Mouse (Mus musculus) stomach, embryonic 15.5 days (tissue): ENCODE measurements at regions not wholly inside any gene's neighbourhood (a gene's known extent, or its start where the extent isn't known, plus 50 kb on each side); places are given as distances from the start of the nearest gene placed in this dataset.

Source experiments
- ATAC-seq: fragments of 200-750 bp; cut with Nextera tagmentation; 2 replicates; pipeline ENCODE4 v1.8.0; 2017; ENCODE audit warnings: low read depth, moderate number of reproducible peaks, moderate TSS enrichment; ENCODE audit not compliant: insufficient read depth, low FRiP score
- H3K27ac ChIP-seq: fragments of 300-500 bp; sonication (generic); 2 replicates; pipeline ENCODE4 v1.5.1; 2015; ENCODE audit warnings: mild to moderate bottlenecking, inconsistent platforms
- H3K27me3 ChIP-seq: fragments of 300-500 bp; sonication (generic); replicated peaks from 2 replicates; pipeline ENCODE4 v1.6.1; 2015; ENCODE audit warnings: inconsistent platforms
- H3K36me3 ChIP-seq: fragments of 300-500 bp; sonication (generic); 2 replicates; pipeline ENCODE4 v1.6.1; 2015; ENCODE audit warnings: inconsistent platforms
- H3K4me1 ChIP-seq: fragments of 300-500 bp; sonication (generic); 2 replicates; pipeline ENCODE4 v1.6.1; 2015; ENCODE audit warnings: inconsistent platforms
- H3K4me2 ChIP-seq: fragments of 300-500 bp; sonication (generic); 2 replicates; pipeline ENCODE4 v1.6.1; 2015; ENCODE audit warnings: mild to moderate bottlenecking, inconsistent platforms
- H3K4me3 ChIP-seq: fragments of 300-500 bp; sonication (generic); replicated peaks from 2 replicates; pipeline ENCODE4 v1.5.1; 2015; ENCODE audit warnings: inconsistent platforms
- H3K9ac ChIP-seq: fragments of 300-500 bp; sonication (generic); 2 replicates; pipeline ENCODE4 v1.6.1; 2015; ENCODE audit warnings: inconsistent platforms
- H3K9me3 ChIP-seq: fragments of 300-500 bp; sonication (generic); 2 replicates; pipeline ENCODE4 v1.6.1; 2016; ENCODE audit warnings: inconsistent platforms
- WGBS: fragments of 180-500 bp; shearing (Covaris S2); methylation state at CpG from one replicate; pipeline ENCODE4 v1.1.7; 2015; 5-methylcytosine and 5-hydroxymethylcytosine counted together

GRCm38 (mm10) chr17:45943244-45943643, 88.9 kb downstream of the Vegfa start:
- no peak for ATAC-seq
- H3K4me3 ChIP-seq = no peak overlapping the region
- H3K9ac ChIP-seq = no peak overlapping the region
- H3K27me3 ChIP-seq = no peaks in the 10 kb centered on the region
- H3K4me2 ChIP-seq = no peak overlapping the region
- no peaks in the 10 kb centered on the region for H3K4me1 ChIP-seq
- no peak overlapping the region for H3K27ac ChIP-seq
- no peaks in the 10 kb centered on the region for H3K36me3 ChIP-seq
- no peaks in the 10 kb centered on the region for H3K9me3 ChIP-seq
- 51% methylated on average over 6 of the region's 6 CpGs for WGBS

- no peaks in the 10 kb centered on the region for H3K4me1 ChIP-seq
- H3K4me3 ChIP-seq = no peak overlapping the region
- ATAC-seq = no peak
- no peak overlapping the region for H3K4me2 ChIP-seq
- H3K27me3 ChIP-seq = no peaks in the 10 kb centered on the region
- no peaks in the 10 kb centered on the region for H3K9me3 ChIP-seq
- 56% methylated on average over 4 of the region's 4 CpGs for WGBS
- H3K36me3 ChIP-seq = no peaks in the 10 kb centered on the region
- no peak overlapping the region for H3K9ac ChIP-seq
- no peak overlapping the region for H3K27ac ChIP-seq
Observed at GRCm38 (mm10) chr17:45941890-45942375, 90.2 kb downstream of the Vegfa start.

GRCm38 (mm10) chr17:45940121-45940813, 91.9 kb downstream of the Vegfa start:
- Histone ChIP-seq H3K36me3 (no peaks in the 10 kb centered on the region), H3K4me3 (no peak overlapping the region), H3K9me3 (no peaks in the 10 kb centered on the region), H3K27ac (no peak overlapping the region), H3K4me1 (no peaks in the 10 kb centered on the region), H3K9ac (no peak overlapping the region), H3K27me3 (no peaks in the 10 kb centered on the region), H3K4me2 (no peak overlapping the region)
- WGBS = 76% methylated on average over 16 of the region's 16 CpGs
- no peak for ATAC-seq

DNA sequence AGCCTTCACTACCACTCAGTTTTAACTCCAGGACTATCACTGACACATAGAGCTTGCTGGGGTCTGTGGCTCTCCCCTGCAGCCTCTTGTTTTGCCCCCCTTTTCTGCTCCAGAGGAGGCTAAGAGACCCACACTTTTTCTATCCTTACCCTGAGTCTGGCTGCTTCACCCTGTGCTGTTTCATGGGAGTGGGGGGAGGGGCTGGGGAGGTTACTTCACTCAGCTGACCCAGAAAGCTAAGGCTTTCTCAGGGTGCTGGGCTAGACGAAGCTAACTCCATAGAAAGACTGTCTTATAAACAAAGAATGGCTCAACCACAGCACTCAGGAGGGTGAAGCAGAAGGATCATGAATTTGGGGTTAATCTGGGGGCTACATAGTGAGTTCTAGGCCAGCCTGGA, 93.9 kb downstream of the Vegfa start:
- H3K4me2 ChIP-seq = no peak overlapping the region
- no peak overlapping the region for H3K4me3 ChIP-seq
- 36% methylated on average over 1 of the region's 1 CpGs for WGBS
- H3K4me1 ChIP-seq = no peaks in the 10 kb centered on the region
- no peak overlapping the region for H3K9ac ChIP-seq
- ATAC-seq = no peak
- H3K27ac ChIP-seq = no peak overlapping the region
- H3K36me3 ChIP-seq = no peaks in the 10 kb centered on the region
- H3K27me3 ChIP-seq = no peaks in the 10 kb centered on the region
- H3K9me3 ChIP-seq = no peaks in the 10 kb centered on the region

GRCm38 (mm10) chr17:45936577-45936976, 95.6 kb downstream of the Vegfa start:
- WGBS = 53% methylated on average over 12 of the region's 12 CpGs
- Histone ChIP-seq H3K36me3 (no peaks in the 10 kb centered on the region), H3K27ac (no peak overlapping the region), H3K27me3 (no peaks in the 10 kb centered on the region), H3K4me3 (no peak overlapping the region), H3K4me2 (no peak overlapping the region), H3K4me1 (no peaks in the 10 kb centered on the region), H3K9ac (no peak overlapping the region), H3K9me3 (no peaks in the 10 kb centered on the region)
- no peak for ATAC-seq

- no peaks in the 10 kb centered on the region for H3K36me3 ChIP-seq
- H3K4me3 ChIP-seq = no peak overlapping the region
- no peak overlapping the region for H3K27ac ChIP-seq
- no peak for ATAC-seq
- H3K4me1 ChIP-seq = no peaks in the 10 kb centered on the region
- no peaks in the 10 kb centered on the region for H3K9me3 ChIP-seq
- H3K9ac ChIP-seq = no peak overlapping the region
- H3K4me2 ChIP-seq = no peak overlapping the region
- WGBS = 75% methylated on average over 4 of the region's 4 CpGs
- no peaks in the 10 kb centered on the region for H3K27me3 ChIP-seq
Observed at GRCm38 (mm10) chr17:45935291-45935690, 96.9 kb downstream of the Vegfa start.

DNA sequence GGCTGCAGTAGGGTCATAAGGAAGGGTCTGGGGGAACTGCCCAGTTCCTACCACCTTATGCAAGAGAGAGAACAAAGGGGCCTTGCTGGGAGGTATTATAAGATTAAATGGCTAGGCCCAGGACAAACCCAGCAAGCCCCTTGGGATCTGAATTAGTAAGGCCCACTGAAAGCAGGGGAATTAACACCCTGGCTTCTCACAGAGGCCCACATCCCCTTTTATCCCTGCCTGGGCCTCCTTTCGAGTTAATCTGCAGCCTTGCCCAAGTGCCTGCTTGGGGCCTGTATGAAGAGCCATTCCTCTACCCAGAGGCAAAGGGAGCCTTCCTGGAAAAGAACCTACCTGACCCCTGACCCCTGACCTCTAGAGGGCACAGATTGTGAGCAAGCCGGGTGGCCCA, 98.2 kb downstream of the Vegfa start:
- Histone ChIP-seq H3K36me3 (no peaks in the 10 kb centered on the region), H3K9ac (no peak overlapping the region), H3K9me3 (no peaks in the 10 kb centered on the region), H3K27ac (no peak overlapping the region), H3K4me3 (no peak overlapping the region), H3K4me1 (no peaks in the 10 kb centered on the region), H3K4me2 (no peak overlapping the region), H3K27me3 (no peaks in the 10 kb centered on the region)
- no peak for ATAC-seq
- 37% methylated on average over 2 of the region's 2 CpGs for WGBS

GRCm38 (mm10) chr17:45933034-45933433, 99.1 kb downstream of the Vegfa start:
- H3K27me3 ChIP-seq = no peaks in the 10 kb centered on the region
- no peak overlapping the region for H3K9ac ChIP-seq
- H3K36me3 ChIP-seq = no peaks in the 10 kb centered on the region
- no peak overlapping the region for H3K4me3 ChIP-seq
- no peaks in the 10 kb centered on the region for H3K9me3 ChIP-seq
- H3K27ac ChIP-seq = no peak overlapping the region
- 72% methylated on average over 10 of the region's 10 CpGs for WGBS
- no peaks in the 10 kb centered on the region for H3K4me1 ChIP-seq
- ATAC-seq = no peak
- no peak overlapping the region for H3K4me2 ChIP-seq

DNA sequence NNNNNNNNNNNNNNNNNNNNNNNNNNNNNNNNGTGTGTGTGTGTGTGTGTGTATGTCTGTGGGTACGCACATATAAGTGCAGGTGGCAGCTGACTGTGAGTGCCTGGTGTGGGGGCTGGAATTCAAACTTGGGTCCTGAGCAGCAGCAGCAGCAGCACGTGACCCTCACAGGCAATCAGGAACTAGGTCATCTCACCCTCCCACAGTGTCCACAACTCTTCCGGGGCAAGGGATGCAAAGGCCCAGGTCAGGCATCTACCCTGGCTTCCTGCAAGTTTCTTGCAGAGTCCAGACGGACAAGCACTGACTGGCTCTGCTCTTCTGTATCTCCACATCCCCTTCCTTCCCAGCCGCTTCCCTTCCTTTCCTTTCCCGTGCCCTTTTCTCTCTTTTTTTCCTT, 99.6 kb downstream of the Vegfa start:
- Histone ChIP-seq H3K27ac (no peak overlapping the region), H3K4me2 (no peak overlapping the region), H3K9me3 (no peaks in the 10 kb centered on the region), H3K9ac (no peak overlapping the region), H3K4me1 (no peaks in the 10 kb centered on the region), H3K27me3 (no peaks in the 10 kb centered on the region), H3K36me3 (no peaks in the 10 kb centered on the region), H3K4me3 (no peak overlapping the region)
- ATAC-seq = no peak
- 59% methylated on average over 6 of the region's 6 CpGs for WGBS

DNA sequence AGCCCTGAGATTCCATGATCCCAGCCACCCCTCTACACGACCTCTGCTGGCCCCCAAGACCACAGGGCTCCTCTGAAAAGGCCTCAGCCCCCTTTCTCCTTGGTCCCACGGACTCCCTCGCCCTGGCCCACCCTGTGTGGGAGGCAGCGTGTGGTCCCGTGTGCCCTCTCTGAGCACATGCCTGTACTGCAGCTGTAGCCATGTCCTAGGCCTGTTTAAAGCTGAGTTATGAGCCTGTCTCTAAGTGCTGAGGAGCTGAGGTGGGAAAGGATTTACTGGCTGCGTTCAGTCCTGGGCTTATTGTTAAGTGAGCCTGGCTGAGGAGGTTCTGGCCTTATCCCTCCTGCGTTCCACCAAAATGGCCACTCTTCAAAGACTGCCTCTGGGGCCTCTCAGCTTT, 102.6 kb downstream of the Vegfa start:
- H3K4me2 ChIP-seq = no peak overlapping the region
- H3K9ac ChIP-seq = no peak overlapping the region
- H3K36me3 ChIP-seq = no peaks in the 10 kb centered on the region
- H3K27ac ChIP-seq = no peak overlapping the region
- no peaks in the 10 kb centered on the region for H3K27me3 ChIP-seq
- no peak for ATAC-seq
- H3K9me3 ChIP-seq = no peaks in the 10 kb centered on the region
- no peak overlapping the region for H3K4me3 ChIP-seq
- no peaks in the 10 kb centered on the region for H3K4me1 ChIP-seq
- WGBS = 68% methylated on average over 7 of the region's 7 CpGs

DNA sequence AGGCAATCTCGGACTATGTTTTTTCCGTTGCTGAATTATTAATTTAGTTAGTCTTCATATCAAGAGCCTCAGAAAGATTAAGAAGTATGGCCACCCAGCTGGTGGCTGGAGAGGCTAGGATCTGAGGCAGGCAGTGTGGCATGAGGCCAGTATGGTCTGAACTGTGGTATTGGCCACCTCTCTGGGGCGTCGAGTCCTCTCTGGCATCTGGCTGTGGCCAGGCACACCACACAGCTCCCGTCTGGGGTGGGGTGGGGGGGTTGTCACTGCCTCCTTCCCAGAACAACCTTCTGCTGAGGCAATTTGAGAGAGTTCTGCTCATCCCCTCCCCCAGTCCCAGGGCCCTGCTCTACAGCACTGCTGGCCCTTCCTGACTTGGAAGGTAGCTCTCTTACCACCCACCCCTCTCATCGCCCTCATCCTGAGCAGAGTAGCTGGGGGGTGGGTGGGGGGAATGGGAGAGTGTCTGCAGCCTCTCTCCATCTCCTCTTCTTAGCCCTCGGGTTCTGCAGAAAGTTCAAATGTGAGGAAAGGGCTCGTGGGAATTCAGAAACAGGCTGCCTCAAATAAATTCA, 103.2 kb downstream of the Vegfa start:
- Histone ChIP-seq H3K4me2 (no peak overlapping the region), H3K9me3 (no peaks in the 10 kb centered on the region), H3K27me3 (no peaks in the 10 kb centered on the region), H3K4me3 (no peak overlapping the region), H3K4me1 (no peaks in the 10 kb centered on the region), H3K9ac (no peak overlapping the region), H3K36me3 (no peaks in the 10 kb centered on the region), H3K27ac (no peak overlapping the region)
- WGBS = 62% methylated on average over 8 of the region's 8 CpGs
- ATAC-seq = no peak

DNA sequence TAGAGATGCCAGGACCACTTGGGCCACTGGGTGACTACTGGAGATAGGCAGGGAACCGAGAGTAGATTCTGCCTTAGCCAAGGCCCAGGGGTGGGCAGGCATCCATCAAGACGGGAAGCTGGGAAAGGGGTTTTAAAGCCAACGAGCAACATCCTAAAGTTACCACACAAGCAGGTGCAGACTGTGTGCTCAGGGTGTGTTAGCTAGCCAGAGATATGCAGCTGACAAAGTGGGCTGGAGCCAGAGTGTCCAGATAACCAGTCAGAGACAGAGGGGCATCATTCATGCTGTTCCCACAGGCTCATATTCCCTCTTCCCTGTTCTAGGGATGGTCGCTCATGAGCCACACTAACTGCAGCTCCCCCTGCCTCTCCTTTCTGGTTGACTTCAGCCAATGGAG, 104.2 kb downstream of the Vegfa start:
- H3K4me1 ChIP-seq = no peaks in the 10 kb centered on the region
- H3K4me3 ChIP-seq = no peak overlapping the region
- WGBS = 70% methylated on average over 4 of the region's 4 CpGs
- no peaks in the 10 kb centered on the region for H3K36me3 ChIP-seq
- H3K27ac ChIP-seq = no peak overlapping the region
- H3K9me3 ChIP-seq = no peaks in the 10 kb centered on the region
- no peak overlapping the region for H3K4me2 ChIP-seq
- no peak for ATAC-seq
- no peaks in the 10 kb centered on the region for H3K27me3 ChIP-seq
- H3K9ac ChIP-seq = no peak overlapping the region

- Histone ChIP-seq H3K4me3 (no peak overlapping the region), H3K36me3 (no peaks in the 10 kb centered on the region), H3K9me3 (no peaks in the 10 kb centered on the region), H3K27me3 (no peaks in the 10 kb centered on the region), H3K27ac (no peak overlapping the region), H3K4me2 (no peak overlapping the region), H3K9ac (no peak overlapping the region), H3K4me1 (no peaks in the 10 kb centered on the region)
- 66% methylated on average over 6 of the region's 6 CpGs for WGBS
- no peak for ATAC-seq
Observed at GRCm38 (mm10) chr17:45925845-45926244, 106.3 kb downstream of the Vegfa start.
